Mouse (Mus musculus) layer of hippocampus, adult 9-11 months (tissue): ENCODE results near the gene Hoxa13.

Experiments used
- DNase-seq: peaks from one replicate; pipeline ENCODE4 v3.0.0; 2022

Hoxa13 gene

GRCm38 (mm10) chr6:52233546-52234427 is 26.9 kb downstream of the Hoxa13 start:
- no peak for DNase-seq

GRCm38 (mm10) chr6:52232984-52233545 is 27.6 kb downstream of the Hoxa13 start:
- no peak for DNase-seq

GRCm38 (mm10) chr6:52232568-52232965 is 28.1 kb downstream of the Hoxa13 start:
- DNase-seq, result no peak

GRCm38 (mm10) chr6:52231885-52232567 is 28.7 kb downstream of the Hoxa13 start:
- DNase-seq, result no peak

- DNase-seq, result no peak
Measured at GRCm38 (mm10) chr6:52230516-52231165, 30.0 kb downstream of the Hoxa13 start, which contains the start of gene Hoxa9. Gene Hoxa9, minus strand, starts transcription at chr6:52231089.

GRCm38 (mm10) chr6:52229558-52230416 is 30.9 kb downstream of the Hoxa13 start:
- no peak for DNase-seq

GRCm38 (mm10) chr6:52228475-52229465 is 31.9 kb downstream of the Hoxa13 start:
- DNase-seq, result no peak

- DNase-seq, result no peak
Measured at GRCm38 (mm10) chr6:52227470-52228222, 33.0 kb downstream of the Hoxa13 start.

- no peak for DNase-seq
Measured at GRCm38 (mm10) chr6:52226569-52227257, 34.0 kb downstream of the Hoxa13 start.

GRCm38 (mm10) chr6:52225612-52226568 is 34.8 kb downstream of the Hoxa13 start:
- DNase-seq, result no peak

- DNase-seq, result no peak
Measured at GRCm38 (mm10) chr6:52224895-52225611, 35.6 kb downstream of the Hoxa13 start.

- no peak for DNase-seq
Measured at GRCm38 (mm10) chr6:52223939-52224760, 36.5 kb downstream of the Hoxa13 start.

- no peak for DNase-seq
Measured at GRCm38 (mm10) chr6:52222729-52223128, 38.0 kb downstream of the Hoxa13 start.

- no peak for DNase-seq
Measured at GRCm38 (mm10) chr6:52221993-52222685, 38.5 kb downstream of the Hoxa13 start.

- DNase-seq, result peak; percentile 54
Measured at GRCm38 (mm10) chr6:52221337-52221992, 39.2 kb downstream of the Hoxa13 start, which contains the start of gene Hoxa7. Gene Hoxa7, minus strand, starts transcription at chr6:52221854.
